Mouse (Mus musculus) G1E (cell line): ENCODE results near the gene Cfap43. TPM values are rescaled to one million over a fixed set of nuclear protein-coding genes. Genes with fewer than 3 reads are reported as not detected.

Source experiments
- ATAC-seq: 2 replicates; pipeline ENCODE4 v1.8.0; 2016; ENCODE audit warnings: mild to moderate bottlenecking; ENCODE audit not compliant: insufficient number of reproducible peaks, poor library complexity, low FRiP score, severe bottlenecking; ENCODE audit errors: extremely low read depth
- DNase-seq: peaks from one replicate; pipeline ENCODE4 v3.0.0; 2012; ENCODE audit warnings: low spot score
- H3K27me3 ChIP-seq: 2 replicates; pipeline ENCODE4 v1.6.1; 2012; ENCODE audit warnings: mild to moderate bottlenecking, low read length, inconsistent platforms; ENCODE audit not compliant: insufficient read depth
- H3K36me3 ChIP-seq: replicated peaks from 2 replicates; pipeline ENCODE3; 2012; ENCODE audit warnings: mild to moderate bottlenecking, inconsistent platforms
- H3K4me1 ChIP-seq: 2 replicates; pipeline ENCODE4 v1.6.1; 2012; ENCODE audit warnings: low read depth, low read length, inconsistent platforms, mixed read lengths; ENCODE audit not compliant: insufficient read depth
- H3K4me3 ChIP-seq: 2 replicates; pipeline ENCODE4 v1.5.1; 2012; ENCODE audit warnings: low read depth, mild to moderate bottlenecking, inconsistent platforms, low read length, moderate library complexity, mixed read lengths
- H3K9me3 ChIP-seq: replicated peaks from 2 replicates; pipeline ENCODE4 v1.6.1; 2012; ENCODE audit warnings: inconsistent platforms
- CTCF ChIP-seq: IDR thresholded peaks from 2 replicates; pipeline ENCODE4 v1.5.1; 2012; ENCODE audit warnings: low read depth, low read length, inconsistent platforms, mixed read lengths
- GATA1 ChIP-seq: IDR thresholded peaks from 2 replicates; pipeline ENCODE4 v1.6.1; 2012; ENCODE audit warnings: borderline replicate concordance, low read length, inconsistent platforms, mixed read lengths
- GATA2 ChIP-seq: IDR thresholded peaks from 2 replicates; pipeline ENCODE4 v1.6.1; 2012; ENCODE audit warnings: low read depth, low read length, inconsistent platforms, borderline replicate concordance
- POLR2AphosphoS5 ChIP-seq: IDR thresholded peaks from 2 replicates; pipeline ENCODE4 v1.6.1; 2012; ENCODE audit warnings: low read depth, low read length, inconsistent platforms; ENCODE audit not compliant: insufficient replicate concordance
- TAL1 ChIP-seq: conservative IDR thresholded peaks from 2 replicates; pipeline ENCODE4 v1.6.1; 2012; ENCODE audit warnings: low read depth, low read length, inconsistent platforms, mixed read lengths
- polyA plus RNA-seq: library from polyadenylated mRNA; stranded (reverse); fragments of >175 nt; gene quantifications from 2 replicates; pipeline ENCODE4 v1.2.3, GENCODE M21; 2012
- total RNA-seq, 2 experiments: library from RNA; stranded (forward) in 1 of 2; stranded (reverse) in 1 of 2; fragments of 200-1000 nt in 1 of 2; fragments of >200 nt in 1 of 2; fragmentation: Nextera tagmentation in 1 of 2; gene quantifications; 2 replicates each; pipeline ENCODE4 v1.2.3; 2014 to 2017

Cfap43 gene
- total and polyA plus RNA-seq, 3 experiments: 0.05 TPM; not detected in 2

GRCm38 (mm10) chr19:47909387-47910116 lies 9.5 kb downstream of the Cfap43 start:
- Histone ChIP-seq H3K27me3 (no peaks in the 10 kb centered on the region), H3K4me1 (peaks cover 36% of the 10 kb centered on the region), H3K36me3 (peaks cover 61% of the 10 kb centered on the region), H3K4me3 (no peak overlapping the region; the same call in 1 of the 2 replicates), H3K9me3 (peaks cover 51% of the 10 kb centered on the region)
- no peak for ATAC-seq
- no peak for TF ChIP-seq CTCF
- no peak for TF ChIP-seq GATA2
- TF ChIP-seq POLR2AphosphoS5: no peak
- TF ChIP-seq TAL1: no peak
- no peak for TF ChIP-seq GATA1
- no peak for DNase-seq

- no peak overlapping the region for H3K4me3 ChIP-seq
- no peaks in the 10 kb centered on the region for H3K27me3 ChIP-seq
- DNase-seq (no peak), ATAC-seq (no peak)
- no peak for TF ChIP-seq GATA2
- TF ChIP-seq GATA1: no peak
- TF ChIP-seq CTCF: no peak
- TF ChIP-seq TAL1: no peak
- no peak for TF ChIP-seq POLR2AphosphoS5
- H3K36me3 ChIP-seq: peaks cover 58% of the 10 kb centered on the region
- peaks cover 51% of the 10 kb centered on the region for H3K9me3 ChIP-seq
- H3K4me1 ChIP-seq: peaks cover 36% of the 10 kb centered on the region
Observed at GRCm38 (mm10) chr19:47908961-47909371, 10.1 kb downstream of the Cfap43 start.

- ATAC-seq (no peak), DNase-seq (no peak)
- no peak overlapping the region for H3K4me3 ChIP-seq
- H3K27me3 ChIP-seq: no peaks in the 10 kb centered on the region
- peaks cover 62% of the 10 kb centered on the region for H3K36me3 ChIP-seq
- TF ChIP-seq POLR2AphosphoS5 (no peak), CTCF (no peak), GATA1 (no peak), TAL1 (no peak), GATA2 (no peak)
- H3K9me3 ChIP-seq: peaks cover 56% of the 10 kb centered on the region
- peaks cover 36% of the 10 kb centered on the region for H3K4me1 ChIP-seq
Observed at GRCm38 (mm10) chr19:47907596-47907995, 11.5 kb downstream of the Cfap43 start.

- no peak for ATAC-seq
- no peak for DNase-seq
- TF ChIP-seq TAL1 (no peak), GATA2 (no peak), POLR2AphosphoS5 (no peak), CTCF (no peak), GATA1 (no peak)
- H3K27me3 ChIP-seq: no peaks in the 10 kb centered on the region
- peaks cover 58% of the 10 kb centered on the region for H3K9me3 ChIP-seq
- H3K4me1 ChIP-seq: peaks cover 25% of the 10 kb centered on the region
- H3K4me3 ChIP-seq: no peak overlapping the region
- peaks cover 59% of the 10 kb centered on the region for H3K36me3 ChIP-seq
Observed at GRCm38 (mm10) chr19:47905603-47906002, 13.5 kb downstream of the Cfap43 start.

GRCm38 (mm10) chr19:47905081-47905480 lies 14.0 kb downstream of the Cfap43 start:
- TF ChIP-seq GATA2: no peak
- TF ChIP-seq TAL1: no peak
- no peak for TF ChIP-seq CTCF
- TF ChIP-seq POLR2AphosphoS5: no peak
- H3K4me3 ChIP-seq: no peak overlapping the region
- DNase-seq (no peak), ATAC-seq (no peak)
- H3K36me3 ChIP-seq: peaks cover 64% of the 10 kb centered on the region
- peaks cover 20% of the 10 kb centered on the region for H3K4me1 ChIP-seq
- no peaks in the 10 kb centered on the region for H3K27me3 ChIP-seq
- peaks cover 57% of the 10 kb centered on the region for H3K9me3 ChIP-seq

- TF ChIP-seq GATA1 (no peak), CTCF (no peak), GATA2 (no peak), TAL1 (no peak), POLR2AphosphoS5 (no peak)
- Histone ChIP-seq H3K4me1 (peaks cover 10% of the 10 kb centered on the region), H3K9me3 (peaks cover 50% of the 10 kb centered on the region), H3K4me3 (no peak overlapping the region), H3K27me3 (no peaks in the 10 kb centered on the region), H3K36me3 (peaks cover 63% of the 10 kb centered on the region)
- DNase-seq (no peak), ATAC-seq (no peak)
Observed at GRCm38 (mm10) chr19:47903679-47904078, 15.4 kb downstream of the Cfap43 start.
